Mouse (Mus musculus) kidney, adult 2 months (tissue): ENCODE measurements around the gene Wdr89.

Experiments used
- CTCF ChIP-seq: fragments of 200-500 bp; conservative IDR thresholded peaks from 2 replicates; pipeline ENCODE4 v1.5.1; 2011; ENCODE audit warnings: low read depth, mild to moderate bottlenecking, control low read depth, low read length, moderate library complexity, mixed read lengths; ENCODE audit not compliant: insufficient read depth, insufficient read length
- POLR2A ChIP-seq: fragments of 200-500 bp; IDR thresholded peaks from one replicate; pipeline ENCODE4 v1.6.1; 2011; ENCODE audit warnings: low read depth, low read length, control low read depth

DNA sequence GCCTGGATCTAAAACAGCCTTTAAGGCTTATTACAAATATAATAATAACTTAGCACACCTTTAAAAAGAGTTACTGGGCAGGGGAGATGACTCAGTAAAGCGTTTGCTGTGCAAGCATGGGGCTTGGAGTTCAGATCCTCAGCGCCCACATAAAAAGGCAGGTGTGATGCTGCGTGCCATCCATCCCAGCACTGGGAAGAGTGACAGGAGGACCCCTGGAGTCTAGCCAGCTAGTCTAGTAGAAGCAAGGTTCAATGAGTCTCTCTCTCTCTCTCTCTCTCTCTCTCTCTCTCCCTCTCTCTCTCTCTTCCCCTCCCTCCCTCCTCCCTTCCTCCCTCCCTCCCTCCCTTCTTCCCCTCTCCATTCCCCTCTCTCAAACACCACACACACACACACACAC, 53.8 kb downstream of the Wdr89 start:
- TF ChIP-seq CTCF (no peak), POLR2A (no peak)
